Mouse (Mus musculus) frontal cortex, adult 2 months (tissue): ENCODE results near the gene Rxfp4. TPM values are rescaled to one million over a fixed set of nuclear protein-coding genes. Genes with fewer than 3 reads are reported as not detected.

Experiments
- DNase-seq, 2 experiments: peaks; one replicate each; pipeline ENCODE4 v3.0.0; 2022; ENCODE audit warnings: low spot score in 1 of 2; ENCODE audit errors: extremely low spot score in 1 of 2
- polyA plus RNA-seq: library from polyadenylated mRNA; depleted of rRNA; stranded (reverse); fragments of >200 nt; gene quantifications from 2 replicates; pipeline ENCODE4 v1.2.3, GENCODE M21; 2012

Rxfp4 gene
- polyA plus RNA-seq, 1 experiment, result not detected

- no peak for DNase-seq
These were observed 801 bp upstream of the Rxfp4 start for GRCm38 (mm10) chr3:88653516-88654370.

- no peak for DNase-seq
These were observed 998 bp downstream of the Rxfp4 start for GRCm38 (mm10) chr3:88651669-88652618.

GRCm38 (mm10) chr3:88650713-88651504, 2.0 kb downstream of the Rxfp4 start:
- no peak for DNase-seq

- DNase-seq, result no peak
These were observed 3.0 kb downstream of the Rxfp4 start for GRCm38 (mm10) chr3:88649967-88650366.

- DNase-seq, result no peak
These were observed 3.8 kb downstream of the Rxfp4 start for GRCm38 (mm10) chr3:88649186-88649585.

GRCm38 (mm10) chr3:88648452-88649168, 4.3 kb downstream of the Rxfp4 start:
- no peak for DNase-seq

- DNase-seq, result no peak
These were observed 5.0 kb downstream of the Rxfp4 start for GRCm38 (mm10) chr3:88647779-88648413.

- no peak for DNase-seq
These were observed 5.9 kb downstream of the Rxfp4 start for GRCm38 (mm10) chr3:88647076-88647475.

- no peak for DNase-seq
These were observed 6.4 kb downstream of the Rxfp4 start for GRCm38 (mm10) chr3:88646426-88646995.

- no peak for DNase-seq
These were observed 7.0 kb downstream of the Rxfp4 start for GRCm38 (mm10) chr3:88645937-88646336.

- no peak for DNase-seq
These were observed 9.9 kb downstream of the Rxfp4 start for GRCm38 (mm10) chr3:88643078-88643477.

- peak in 1 of 2 experiments; percentile 81 for DNase-seq
These were observed 12.3 kb downstream of the Rxfp4 start for GRCm38 (mm10) chr3:88640676-88641075.

- DNase-seq, result no peak
These were observed 13.7 kb downstream of the Rxfp4 start for GRCm38 (mm10) chr3:88639239-88639638.

GRCm38 (mm10) chr3:88637134-88637533, 15.8 kb downstream of the Rxfp4 start:
- DNase-seq, result no peak

GRCm38 (mm10) chr3:88636555-88636986, 16.4 kb downstream of the Rxfp4 start:
- peak in 1 of 2 experiments; percentile 75 for DNase-seq

GRCm38 (mm10) chr3:88635506-88636275, 17.3 kb downstream of the Rxfp4 start:
- no peak for DNase-seq

- no peak for DNase-seq
These were observed 19.9 kb downstream of the Rxfp4 start for GRCm38 (mm10) chr3:88633056-88633455.

- no peak for DNase-seq
These were observed 20.9 kb downstream of the Rxfp4 start for GRCm38 (mm10) chr3:88631921-88632587.
